Mouse (Mus musculus): ENCODE measurements at regions not wholly inside any gene's neighbourhood (a gene's known extent, or its start where the extent isn't known, plus 50 kb on each side); places are given as distances from the start of the nearest gene placed in this dataset.
A peak's percentile ranks its signal among the peaks of the same experiment; 100 is the strongest.

DNA sequence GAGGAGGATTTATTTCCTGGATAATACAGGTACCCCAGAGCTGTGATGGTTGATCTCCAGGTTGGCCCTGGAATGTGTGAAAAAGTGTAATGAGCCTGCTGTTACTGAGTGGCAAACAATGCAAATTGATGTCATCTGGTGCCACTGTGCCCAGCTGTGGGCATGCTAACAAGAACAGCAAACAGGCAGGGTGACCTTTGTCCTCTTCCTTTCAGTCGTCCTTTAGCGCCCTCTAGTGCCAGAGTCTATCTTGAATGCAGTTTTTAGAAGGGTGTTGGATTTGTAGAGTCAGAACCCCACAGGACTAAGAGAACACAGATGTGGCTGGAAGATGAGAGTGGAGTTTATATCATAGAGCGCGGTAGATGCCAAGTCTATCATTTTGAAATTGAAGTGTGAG, 164.3 kb downstream of the Sdhaf3 start:
- Histone ChIP-seq H3K36me3 (ENCODE audit: control insufficient read depth, insufficient read depth, low read length, poor library complexity, severe bottlenecking) (no peaks in the 10 kb centered on the region), H3K27me3 (ENCODE audit: control insufficient read depth, insufficient read depth, low read length, poor library complexity, severe bottlenecking) (no peaks in the 10 kb centered on the region)
- DNase-seq (ENCODE audit: low read depth, low spot score): peak; percentile 6

DNA sequence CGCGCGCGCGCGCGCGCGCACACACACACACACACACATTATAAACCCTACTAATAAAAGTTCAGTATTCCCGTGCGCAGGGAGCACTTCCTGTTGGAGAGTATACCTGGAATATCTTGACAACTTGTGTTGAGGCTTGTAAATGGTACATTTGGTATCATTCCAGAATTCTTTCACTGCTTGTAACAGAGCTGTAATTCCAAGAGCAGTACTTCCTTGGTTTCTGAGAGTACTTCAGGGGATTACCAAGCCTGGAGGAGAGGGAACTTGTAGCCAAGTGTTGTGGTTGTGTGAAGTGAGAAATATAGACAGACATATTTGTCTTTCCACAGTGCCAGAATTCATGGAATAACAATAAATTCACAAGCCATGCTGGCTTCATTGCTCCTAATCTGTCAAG, 177.2 kb downstream of the Sdhaf3 start:
- no peak for DNase-seq (ENCODE audit: low read depth, low spot score)

DNA sequence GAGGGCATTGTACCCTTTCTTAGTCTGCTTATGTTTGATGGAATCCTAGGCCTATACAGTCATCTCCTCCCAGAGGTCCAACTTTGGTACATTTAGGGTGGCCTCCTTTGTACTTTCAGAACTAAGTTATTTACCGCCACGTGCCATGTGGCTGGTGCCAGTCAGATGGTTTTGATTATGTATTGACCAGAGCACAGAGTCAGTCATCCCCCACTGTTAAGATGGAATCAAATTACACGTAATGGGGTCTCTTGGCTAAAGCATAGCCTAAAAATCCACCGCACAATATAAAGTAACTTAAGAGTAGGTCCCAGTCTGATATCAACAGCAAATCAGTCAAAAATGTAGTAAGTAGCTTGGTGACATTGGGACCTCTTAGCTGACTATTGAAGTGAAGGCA, 178.3 kb downstream of the Sdhaf3 start:
- Histone ChIP-seq H3K36me3 (ENCODE audit: control insufficient read depth, insufficient read depth, low read length, poor library complexity, severe bottlenecking) (no peaks in the 10 kb centered on the region), H3K27me3 (ENCODE audit: control insufficient read depth, insufficient read depth, low read length, poor library complexity, severe bottlenecking) (no peaks in the 10 kb centered on the region)
- DNase-seq (ENCODE audit: low read depth, low spot score): no peak

More for the DNA sequence above, 177.2 kb downstream of the Sdhaf3 start:
- H3K27me3 ChIP-seq (ENCODE audit: control insufficient read depth, insufficient read depth, low read length, poor library complexity, severe bottlenecking): no peaks in the 10 kb centered on the region
- no peaks in the 10 kb centered on the region for H3K36me3 ChIP-seq (ENCODE audit: control insufficient read depth, insufficient read depth, low read length, poor library complexity, severe bottlenecking)

DNA sequence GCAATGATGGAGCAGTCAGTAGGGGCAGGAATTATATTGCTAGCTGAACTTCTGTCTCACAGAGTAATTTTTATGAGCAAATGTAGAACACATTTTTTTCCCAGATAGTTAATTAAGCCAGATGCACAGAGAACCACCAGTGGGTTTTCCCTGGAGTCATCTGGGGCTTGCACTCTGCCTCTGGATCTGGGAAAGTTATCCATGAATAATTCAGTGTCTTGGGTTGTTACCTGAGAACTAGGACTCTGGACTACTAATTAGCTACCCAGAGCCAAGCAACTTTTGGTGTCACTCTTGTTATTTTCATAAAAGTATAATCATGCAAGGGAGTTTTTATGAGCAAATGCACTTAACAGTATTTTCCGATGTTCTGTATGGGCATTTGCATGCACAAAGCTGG, 179.1 kb downstream of the Sdhaf3 start:
- Histone ChIP-seq H3K36me3 (ENCODE audit: control insufficient read depth, insufficient read depth, low read length, poor library complexity, severe bottlenecking) (no peaks in the 10 kb centered on the region), H3K27me3 (ENCODE audit: control insufficient read depth, insufficient read depth, low read length, poor library complexity, severe bottlenecking) (no peaks in the 10 kb centered on the region)
- DNase-seq (ENCODE audit: low read depth, low spot score): no peak

DNA sequence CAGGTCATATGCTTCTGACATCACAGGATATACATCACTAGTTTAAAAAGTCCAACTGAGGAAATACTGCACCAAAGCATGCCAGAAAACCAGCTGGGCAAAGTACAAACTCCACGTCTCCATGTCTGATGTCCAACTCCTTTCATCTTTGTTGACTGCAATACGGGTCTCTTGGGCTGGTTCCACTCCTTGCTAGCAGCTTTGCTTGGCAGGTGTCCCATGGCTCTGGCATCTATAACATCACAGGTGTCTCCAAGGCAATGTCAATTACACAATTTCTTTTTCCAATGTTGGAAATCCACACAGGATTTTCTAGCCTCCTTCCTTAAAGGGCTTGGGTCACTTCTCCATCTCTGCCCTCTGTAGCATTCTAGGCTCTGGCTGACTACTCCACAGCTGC, 225.9 kb downstream of the Sdhaf3 start:
- DNase-seq (ENCODE audit: low read depth, low spot score): no peak
- no peaks in the 10 kb centered on the region for H3K36me3 ChIP-seq (ENCODE audit: control insufficient read depth, insufficient read depth, low read length, poor library complexity, severe bottlenecking)

DNA sequence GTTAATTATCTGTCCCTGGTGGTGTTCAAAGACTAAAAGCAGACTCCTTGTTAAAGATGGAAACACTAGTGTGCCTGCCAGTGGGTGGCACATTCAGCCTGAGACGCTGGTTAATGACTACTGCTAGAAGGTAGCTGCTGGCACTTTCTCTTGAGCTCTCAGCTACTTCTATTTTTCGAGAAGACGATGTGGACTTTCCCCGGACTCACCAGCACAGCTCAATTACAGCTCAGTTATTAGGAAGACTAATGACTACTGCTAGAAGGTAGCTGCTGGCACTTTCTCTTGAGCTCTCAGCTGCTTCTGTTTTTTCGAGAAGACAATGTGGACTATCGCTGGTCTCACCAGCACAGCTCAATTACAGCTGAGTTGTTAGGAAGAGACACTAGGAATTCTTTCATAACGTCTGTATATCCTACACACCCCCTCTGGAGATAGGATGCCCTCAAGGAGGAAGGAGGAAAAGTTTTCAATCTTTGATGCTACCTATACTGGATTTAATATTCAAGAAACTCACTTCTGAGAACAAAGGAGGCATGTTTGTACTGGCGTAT, 243.3 kb downstream of the Sdhaf3 start:
- no peaks in the 10 kb centered on the region for H3K36me3 ChIP-seq (ENCODE audit: control insufficient read depth, insufficient read depth, low read length, poor library complexity, severe bottlenecking)
- H3K27me3 ChIP-seq (ENCODE audit: control insufficient read depth, insufficient read depth, low read length, poor library complexity, severe bottlenecking): no peaks in the 10 kb centered on the region
- DNase-seq (ENCODE audit: low read depth, low spot score): no peak

More for the DNA sequence above, 225.9 kb downstream of the Sdhaf3 start:
- H3K27me3 ChIP-seq (ENCODE audit: control insufficient read depth, insufficient read depth, low read length, poor library complexity, severe bottlenecking): no peaks in the 10 kb centered on the region; the same call in 1 of the 2 replicates

DNA sequence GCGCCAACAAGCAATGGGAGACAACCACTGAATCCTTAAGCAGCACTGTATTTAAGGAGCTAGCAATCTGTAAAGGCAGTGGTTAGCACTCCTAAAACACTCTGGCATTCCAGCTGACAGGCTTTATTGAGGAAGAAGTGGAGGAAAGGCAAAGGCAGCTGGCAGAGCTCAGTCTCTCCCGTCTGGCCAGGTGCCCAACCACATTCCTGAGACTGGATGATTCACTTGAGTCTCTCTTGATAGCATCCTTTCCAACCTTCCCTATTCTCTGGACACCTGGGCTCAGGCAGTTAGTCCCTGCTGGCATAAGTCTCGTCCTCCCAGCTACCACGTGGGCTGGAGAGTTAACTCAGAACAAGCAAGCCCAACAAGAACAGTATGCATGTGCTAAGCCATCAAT, 260.1 kb downstream of the Sdhaf3 start:
- Histone ChIP-seq H3K27me3 (ENCODE audit: control insufficient read depth, insufficient read depth, low read length, poor library complexity, severe bottlenecking) (no peaks in the 10 kb centered on the region), H3K36me3 (ENCODE audit: control insufficient read depth, insufficient read depth, low read length, poor library complexity, severe bottlenecking) (no peaks in the 10 kb centered on the region)
- DNase-seq (ENCODE audit: low read depth, low spot score): no peak

DNA sequence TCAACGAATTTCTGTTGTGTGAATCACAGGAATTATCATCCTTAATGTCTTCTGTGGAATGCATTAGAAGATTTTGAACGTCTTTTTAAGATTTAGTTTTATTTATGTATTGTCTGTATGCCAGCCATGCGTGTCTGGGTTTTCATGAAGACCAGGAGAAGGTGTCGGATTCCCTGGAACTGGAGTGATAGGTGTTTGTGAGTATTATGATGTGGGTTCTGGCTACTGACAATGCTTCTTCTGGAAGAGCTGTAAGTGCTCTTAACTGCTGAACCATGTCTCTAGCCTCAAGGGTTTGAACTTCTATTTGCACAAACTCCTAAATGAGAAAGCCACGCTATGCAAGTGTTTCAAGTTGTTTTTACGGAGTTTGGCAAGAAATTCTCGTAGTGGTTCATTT, 296.5 kb downstream of the Sdhaf3 start:
- DNase-seq (ENCODE audit: low read depth, low spot score): no peak
- no peaks in the 10 kb centered on the region for H3K36me3 ChIP-seq (ENCODE audit: control insufficient read depth, insufficient read depth, low read length, poor library complexity, severe bottlenecking)
- H3K27me3 ChIP-seq (ENCODE audit: control insufficient read depth, insufficient read depth, low read length, poor library complexity, severe bottlenecking): no peaks in the 10 kb centered on the region

DNA sequence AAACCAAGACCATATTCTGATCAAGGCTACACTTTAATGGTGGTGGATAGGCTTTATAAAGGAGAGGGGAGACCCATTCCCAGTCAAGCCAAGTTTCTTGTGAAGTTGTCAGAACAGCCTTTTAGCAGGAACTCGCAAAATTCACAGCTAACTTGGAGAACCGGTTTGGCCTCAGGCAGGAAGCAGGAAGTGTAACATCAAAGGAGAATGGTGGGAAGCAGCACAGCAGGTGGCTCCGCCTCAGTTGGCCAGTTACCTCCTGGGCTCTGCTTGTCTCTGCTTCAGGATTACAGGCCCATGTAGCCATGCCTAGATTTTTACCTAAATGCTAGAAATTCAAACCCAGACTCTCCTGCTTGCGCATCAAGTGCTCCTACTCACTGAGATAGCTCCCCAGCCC, 277.2 kb upstream of the Tac1 start:
- H3K27me3 ChIP-seq (ENCODE audit: control insufficient read depth, insufficient read depth, low read length, poor library complexity, severe bottlenecking): no peaks in the 10 kb centered on the region

DNA sequence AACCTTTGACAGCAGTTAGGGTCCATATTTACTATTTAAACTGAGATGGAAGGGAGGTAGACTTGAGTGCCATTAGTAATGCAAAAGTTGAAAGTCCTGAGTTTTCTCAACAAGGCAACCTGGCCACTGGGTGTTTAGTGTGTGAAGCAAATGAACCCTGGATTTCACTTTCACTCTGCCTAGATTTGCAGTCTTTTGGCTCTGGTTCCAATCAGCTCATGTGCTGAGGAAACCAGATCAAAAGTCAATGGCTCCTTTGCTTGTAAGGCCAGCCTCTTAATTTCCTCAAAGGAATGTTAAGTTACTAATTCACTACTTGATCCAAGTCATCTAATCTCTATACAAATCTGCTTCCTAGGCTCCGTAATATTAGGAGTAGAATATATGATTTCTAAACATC, 247.7 kb upstream of the Tac1 start:
- Histone ChIP-seq H3K36me3 (ENCODE audit: control insufficient read depth, insufficient read depth, low read length, poor library complexity, severe bottlenecking) (no peaks in the 10 kb centered on the region), H3K27me3 (ENCODE audit: control insufficient read depth, insufficient read depth, low read length, poor library complexity, severe bottlenecking) (no peaks in the 10 kb centered on the region)
- DNase-seq (ENCODE audit: low read depth, low spot score): no peak

More for the DNA sequence above, 277.2 kb upstream of the Tac1 start:
- no peaks in the 10 kb centered on the region for H3K36me3 ChIP-seq (ENCODE audit: control insufficient read depth, insufficient read depth, low read length, poor library complexity, severe bottlenecking)
- DNase-seq (ENCODE audit: low read depth, low spot score): no peak

DNA sequence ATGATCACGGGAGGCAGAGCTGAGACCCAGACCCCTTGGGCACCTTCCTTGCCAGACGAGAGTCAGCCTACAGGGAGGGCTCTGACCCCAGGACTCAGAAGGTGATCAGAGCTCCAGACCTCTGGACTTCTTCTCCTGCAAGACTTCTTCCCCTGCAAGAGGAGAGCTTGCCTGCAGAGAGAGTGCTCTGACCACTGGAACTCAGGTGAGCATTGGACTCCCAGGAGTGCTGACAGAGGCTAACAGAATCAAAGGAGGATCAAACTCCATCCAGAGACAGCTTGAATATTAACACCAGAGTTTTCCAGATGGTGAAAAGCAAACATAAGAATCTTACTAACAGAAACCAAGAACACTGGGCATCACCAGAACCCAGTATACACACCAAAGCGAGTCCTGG, 241.2 kb upstream of the Tac1 start:
- Histone ChIP-seq H3K36me3 (ENCODE audit: control insufficient read depth, insufficient read depth, low read length, poor library complexity, severe bottlenecking) (no peaks in the 10 kb centered on the region), H3K27me3 (ENCODE audit: control insufficient read depth, insufficient read depth, low read length, poor library complexity, severe bottlenecking) (no peaks in the 10 kb centered on the region)
- DNase-seq (ENCODE audit: low read depth, low spot score): no peak

DNA sequence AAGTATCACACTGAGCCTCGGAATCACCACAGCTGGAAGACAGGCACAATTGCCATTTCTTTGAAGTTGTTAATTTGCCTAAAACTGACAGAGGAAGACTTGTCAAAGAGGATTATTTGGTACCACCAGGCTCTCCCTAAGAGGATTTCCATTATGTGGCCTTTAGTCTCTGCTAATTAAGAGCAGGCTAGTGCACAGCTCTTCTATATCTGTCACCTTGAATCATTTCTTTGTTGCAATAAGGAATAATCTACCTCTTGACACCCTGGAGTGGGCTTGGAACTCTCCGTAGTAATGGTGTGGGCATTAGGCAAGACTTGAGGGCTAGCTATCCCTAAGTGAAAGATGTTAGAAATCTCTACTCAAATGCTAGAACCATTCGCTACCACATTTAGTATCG, 227.7 kb upstream of the Tac1 start:
- Histone ChIP-seq H3K36me3 (ENCODE audit: control insufficient read depth, insufficient read depth, low read length, poor library complexity, severe bottlenecking) (no peaks in the 10 kb centered on the region), H3K27me3 (ENCODE audit: control insufficient read depth, insufficient read depth, low read length, poor library complexity, severe bottlenecking) (no peaks in the 10 kb centered on the region)
- no peak for DNase-seq (ENCODE audit: low read depth, low spot score)

DNA sequence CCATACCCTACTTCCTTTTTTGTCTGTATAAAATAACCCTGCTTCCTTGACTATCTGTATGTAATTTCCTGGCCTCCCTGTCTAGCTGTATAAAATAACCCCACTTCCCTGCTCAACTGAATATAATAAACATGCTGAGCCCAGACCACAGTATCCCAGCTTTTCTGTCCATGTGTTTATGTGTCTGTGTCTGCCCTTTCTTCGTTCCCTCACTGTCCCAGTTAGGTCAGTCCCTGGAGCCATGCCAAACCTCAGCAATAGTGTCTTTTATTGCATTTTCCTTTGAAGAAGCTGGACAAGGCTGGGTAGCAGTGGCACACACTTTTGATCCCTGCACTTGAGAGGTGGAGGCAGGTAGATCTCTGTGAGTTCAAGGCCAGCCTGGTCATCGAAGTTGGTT, 198.0 kb upstream of the Tac1 start:
- Histone ChIP-seq H3K27me3 (ENCODE audit: control insufficient read depth, insufficient read depth, low read length, poor library complexity, severe bottlenecking) (no peaks in the 10 kb centered on the region), H3K36me3 (ENCODE audit: control insufficient read depth, insufficient read depth, low read length, poor library complexity, severe bottlenecking) (no peaks in the 10 kb centered on the region)
- no peak for DNase-seq (ENCODE audit: low read depth, low spot score)

DNA sequence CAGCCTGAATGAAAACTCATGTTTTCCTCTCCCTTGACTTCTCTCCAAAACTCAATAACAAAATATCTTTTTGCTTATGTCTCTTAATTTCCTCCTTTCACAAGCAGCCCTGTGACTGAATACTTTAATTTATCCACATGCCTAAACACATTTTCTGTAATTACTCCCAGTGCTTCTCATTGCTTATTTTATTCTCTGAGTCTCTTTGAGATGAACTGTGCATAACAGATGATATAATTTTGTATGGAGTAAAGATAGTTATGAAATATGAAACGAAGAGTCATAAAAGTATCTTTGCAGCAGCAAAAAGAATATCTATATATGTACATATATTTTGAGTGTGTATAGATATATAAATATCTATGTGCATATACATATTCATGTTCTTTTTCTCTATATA, 187.5 kb upstream of the Tac1 start:
- DNase-seq (ENCODE audit: low read depth, low spot score): no peak
- H3K27me3 ChIP-seq (ENCODE audit: control insufficient read depth, insufficient read depth, low read length, poor library complexity, severe bottlenecking): no peaks in the 10 kb centered on the region
- no peaks in the 10 kb centered on the region for H3K36me3 ChIP-seq (ENCODE audit: control insufficient read depth, insufficient read depth, low read length, poor library complexity, severe bottlenecking)

DNA sequence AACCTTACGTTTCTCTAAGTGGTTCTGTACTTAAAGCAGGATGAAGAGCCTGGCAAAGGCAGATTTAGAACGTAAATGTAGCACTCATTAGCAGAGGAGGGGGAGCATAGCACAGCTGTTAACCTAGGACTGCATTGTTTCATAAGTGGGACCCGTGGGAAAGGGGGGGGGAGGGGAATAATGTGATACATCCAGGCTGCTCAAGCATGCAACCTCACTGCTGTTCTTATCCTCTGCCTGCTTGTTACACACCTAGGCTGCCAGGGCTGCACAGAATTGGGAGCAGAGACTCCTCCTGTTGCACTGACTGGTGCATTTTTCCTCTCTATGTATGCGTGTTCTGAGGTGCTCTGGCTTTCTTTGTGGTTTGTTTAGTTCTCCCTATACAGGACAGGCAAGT, 180.1 kb upstream of the Tac1 start:
- Histone ChIP-seq H3K27me3 (ENCODE audit: control insufficient read depth, insufficient read depth, low read length, poor library complexity, severe bottlenecking) (no peaks in the 10 kb centered on the region), H3K36me3 (ENCODE audit: control insufficient read depth, insufficient read depth, low read length, poor library complexity, severe bottlenecking) (no peaks in the 10 kb centered on the region)
- DNase-seq (ENCODE audit: low read depth, low spot score): no peak

DNA sequence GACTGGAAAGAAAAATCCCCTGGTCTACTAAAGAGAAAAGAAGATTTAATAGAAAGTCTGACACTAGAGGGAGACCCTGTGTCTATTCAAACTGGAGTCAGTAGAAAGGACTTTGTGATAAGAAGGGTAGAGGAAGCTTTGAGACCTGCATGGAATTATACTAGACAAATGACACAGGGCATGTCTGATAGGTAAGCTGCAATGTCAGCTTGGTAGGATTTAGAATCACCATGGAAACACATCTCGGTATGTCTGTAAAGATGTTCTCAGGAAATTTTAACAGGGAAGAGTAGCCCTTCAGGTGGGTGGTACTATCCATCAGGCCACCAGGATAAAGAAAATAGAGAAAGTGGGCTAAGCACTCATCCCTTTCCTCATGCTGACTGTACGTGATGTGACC, 178.8 kb upstream of the Tac1 start:
- Histone ChIP-seq H3K27me3 (ENCODE audit: control insufficient read depth, insufficient read depth, low read length, poor library complexity, severe bottlenecking) (no peaks in the 10 kb centered on the region), H3K36me3 (ENCODE audit: control insufficient read depth, insufficient read depth, low read length, poor library complexity, severe bottlenecking) (no peaks in the 10 kb centered on the region)
- no peak for DNase-seq (ENCODE audit: low read depth, low spot score)
